Mouse (Mus musculus): ENCODE measurements at regions not wholly inside any gene's neighbourhood (a gene's known extent, or its start where the extent isn't known, plus 50 kb on each side); places are given as distances from the start of the nearest gene placed in this dataset.

DNA sequence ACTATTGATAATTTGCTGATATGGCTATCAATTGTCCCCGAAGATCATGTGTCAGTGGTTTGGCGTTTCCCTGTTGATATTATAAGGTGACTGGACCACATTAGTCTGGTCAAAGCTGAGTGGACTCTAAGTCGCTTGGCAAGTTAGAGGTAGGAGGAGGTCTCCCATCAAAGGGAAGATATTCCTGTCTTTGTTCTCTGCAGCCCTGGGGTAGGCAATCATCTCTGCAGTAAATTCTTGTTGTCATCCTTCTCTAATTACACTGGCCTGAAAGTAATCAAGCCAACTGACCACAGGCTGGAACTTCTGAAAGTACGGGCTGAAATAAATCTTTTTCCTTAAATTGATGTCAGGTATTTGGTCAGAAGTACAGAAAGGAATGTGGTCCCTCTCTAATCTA, 652.3 kb upstream of the N6amt1 start:
- TF ChIP-seq POLR2A (IDR thresholded peaks at IDR 0.05; ENCODE audit: insufficient read depth, low read depth, low read length) (no peak), EP300 (IDR thresholded peaks at IDR 0.05; ENCODE audit: insufficient read depth, low read depth, low read length) (no peak), CTCF (IDR thresholded peaks at IDR 0.05) (no peak)

Data from heart, adult 2 months (tissue).